In the genomic region with DNA sequence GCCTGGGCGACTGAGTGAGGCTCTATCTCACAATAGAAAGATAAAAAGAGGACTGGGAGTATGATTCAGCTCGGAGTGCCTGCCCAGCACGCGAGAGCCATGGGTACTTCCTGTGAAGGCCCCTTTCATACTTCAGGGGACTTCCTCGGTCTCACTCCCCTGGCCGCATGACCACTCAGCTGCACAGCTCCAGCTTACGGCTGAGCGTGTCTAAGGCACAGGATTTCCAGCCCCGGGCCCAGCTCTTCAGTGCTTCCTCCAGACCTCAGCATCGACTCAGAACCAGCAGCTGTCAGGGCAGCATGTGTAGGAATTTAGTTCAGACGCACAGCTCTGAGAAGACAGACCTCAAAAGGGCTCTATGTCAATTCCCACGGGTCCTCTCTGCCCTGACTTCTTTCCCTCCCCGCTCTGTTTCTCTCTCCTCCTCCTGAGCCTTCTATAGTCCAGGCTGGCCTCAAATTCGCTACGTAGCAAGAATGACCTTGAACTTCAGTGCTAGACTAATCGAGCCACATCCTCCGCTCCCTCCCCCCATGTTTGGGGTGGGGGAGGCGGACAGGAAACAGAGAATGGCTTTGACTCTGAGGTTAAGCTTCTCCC, we compare ENCODE assay signal across 8 mouse cellular contexts.
DNase-seq lines count a peak whose midpoint lies in the region; ATAC-seq and TF ChIP-seq lines count a peak whose summit lies in the region.

No protein-coding gene starts in this region.

- H3K9me3 ChIP-seq in hindbrain, embryonic 16.5 days (ENCODE audit: control insufficient read depth, low read length) = no peaks in the 10 kb centered on the region
- no peaks in the 10 kb centered on the region for H3K9me3 ChIP-seq in liver, embryonic 13.5 days (replicated peaks)

- no peak for TF ChIP-seq CTCF in layer of hippocampus, adult 2 months (conservative IDR thresholded peaks at IDR 0.05)

- no peak for DNase-seq in layer of hippocampus, adult 2 months (ENCODE audit: low spot score in 2 of 2)
- no peak for DNase-seq in layer of hippocampus, adult 9-11 months
- no peak for DNase-seq in liver, embryonic 13.5 days
- peak; percentile 35 for DNase-seq in testis, postnatal 14 days (ENCODE audit: low spot score)
- DNase-seq in frontal cortex, adult 2 months (ENCODE audit: extremely low spot score in 1 of 2, low spot score in 1 of 2) = no peak
- no peak for DNase-seq in right cerebral cortex, adult 18-20 months

- no peak overlapping the region for H3K4me2 ChIP-seq in hindbrain, embryonic 16.5 days (ENCODE audit: low read length)
- no peak overlapping the region for H3K4me2 ChIP-seq in liver, embryonic 13.5 days

- peaks cover 17% of the 10 kb centered on the region for H3K36me3 ChIP-seq in hindbrain, embryonic 16.5 days (ENCODE audit: control insufficient read depth, insufficient read depth, low read length)
- peaks cover 62% of the 10 kb centered on the region for H3K36me3 ChIP-seq in liver, embryonic 13.5 days

- ATAC-seq in activated CD4-positive, CD25-positive, alpha-beta regulatory T cell, adult 4 months = peak; percentile 78
- peak; percentile 31; the same call in 1 of the 2 replicates for ATAC-seq in hindbrain, embryonic 16.5 days
- peak; percentile 47 for ATAC-seq in liver, embryonic 13.5 days (ENCODE audit: low read depth)

- H3K27ac ChIP-seq in layer of hippocampus, adult 2 months = peak overlapping the region; percentile 21; the same call in 1 of the 2 replicates
- peak overlapping the region; percentile 44; the same call in 1 of the 2 replicates for H3K27ac ChIP-seq in hindbrain, embryonic 16.5 days (ENCODE audit: low read depth, low read length)
- peak overlapping the region; percentile 57; the same call in 1 of the 2 replicates for H3K27ac ChIP-seq in liver, embryonic 13.5 days

- peak overlapping the region; percentile 31; the same call in 1 of the 2 replicates for H3K9ac ChIP-seq in hindbrain, embryonic 16.5 days (ENCODE audit: low read depth, low read length)
- H3K9ac ChIP-seq in liver, embryonic 13.5 days = 0 out of 2 replicates have a peak overlapping the region, but pooled peaks have one; percentile 1

- peaks cover 4% of the 10 kb centered on the region for H3K4me1 ChIP-seq in hindbrain, embryonic 16.5 days (ENCODE audit: control insufficient read depth, insufficient read depth, low read depth, low read length)
- H3K4me1 ChIP-seq in liver, embryonic 13.5 days (replicated peaks) = peaks cover 17% of the 10 kb centered on the region

- no peak overlapping the region for H3K4me3 ChIP-seq in layer of hippocampus, adult 2 months
- no peak overlapping the region for H3K4me3 ChIP-seq in hindbrain, embryonic 16.5 days (ENCODE audit: low read length)
- no peak overlapping the region for H3K4me3 ChIP-seq in liver, embryonic 13.5 days (replicated peaks)

- WGBS in hindbrain, embryonic 16.5 days = 49% methylated on average over 18 of the region's 18 CpGs
- 39% methylated on average over 18 of the region's 18 CpGs for WGBS in liver, embryonic 13.5 days (ENCODE audit: insufficient replicate concordance)

- no peaks in the 10 kb centered on the region for H3K27me3 ChIP-seq in hindbrain, embryonic 16.5 days (replicated peaks; ENCODE audit: control insufficient read depth, insufficient read depth, low read length)
- H3K27me3 ChIP-seq in liver, embryonic 13.5 days = no peaks in the 10 kb centered on the region
